Mouse (Mus musculus): ENCODE measurements around the gene Relt. TPM values are rescaled to one million over a fixed set of nuclear protein-coding genes. Genes with fewer than 3 reads are reported as not detected.

The Relt gene
- polyA plus RNA-seq, 1 experiment from 2014 or later = 4.4 TPM

DNA sequence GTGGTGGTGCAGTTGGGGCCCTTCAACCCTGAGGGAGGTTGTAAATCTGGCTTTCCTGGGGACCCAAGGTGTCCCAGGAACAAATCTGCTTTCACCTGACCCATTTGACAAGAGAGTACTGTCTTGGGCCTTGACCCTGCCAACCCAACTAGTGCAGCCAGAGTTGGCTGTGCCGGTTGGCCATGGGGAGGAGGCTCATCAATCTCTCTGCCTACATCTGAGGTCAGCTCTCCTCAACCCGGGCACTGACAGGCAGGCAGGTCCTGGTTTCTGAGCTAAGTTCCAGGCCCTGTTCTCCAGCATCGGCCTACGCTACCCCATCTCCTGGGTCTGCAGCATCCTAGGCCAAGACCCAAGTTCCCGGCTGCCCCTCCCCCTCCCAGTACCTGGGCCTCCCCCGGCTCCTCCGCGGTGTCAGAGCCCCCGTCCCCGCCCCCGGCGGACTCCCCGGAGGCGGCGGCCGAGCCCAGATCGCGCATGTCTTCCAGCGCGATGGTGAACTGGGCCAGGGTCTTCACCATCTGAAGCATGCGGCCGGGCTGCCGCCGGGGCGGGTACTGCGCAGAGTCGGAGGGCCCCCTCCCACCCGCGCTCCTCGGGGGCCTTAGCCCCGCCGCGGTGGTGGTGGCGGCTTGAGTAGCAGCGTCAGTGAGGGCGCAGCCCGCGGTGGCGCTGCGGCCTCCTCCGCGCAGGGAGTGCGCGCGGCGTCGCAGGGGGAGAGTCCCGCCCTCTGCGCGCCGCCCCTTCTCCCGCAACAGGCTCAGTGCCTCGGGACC, 31.0 kb upstream of the Relt start:
- 4% methylated on average over 53 of the region's 53 CpGs for WGBS
- Histone ChIP-seq H3K9me3 (no peaks in the 10 kb centered on the region), H3K27ac (peak overlapping the region; percentile 86), H3K36me3 (peaks cover 25% of the 10 kb centered on the region), H3K4me1 (peaks cover 45% of the 10 kb centered on the region), H3K4me3 (peak overlapping the region; percentile 76), H3K27me3 (ENCODE audit: insufficient read depth, poor library complexity, severe bottlenecking) (no peaks in the 10 kb centered on the region)
- DNase-seq (ENCODE audit: low spot score) = no peak

DNA sequence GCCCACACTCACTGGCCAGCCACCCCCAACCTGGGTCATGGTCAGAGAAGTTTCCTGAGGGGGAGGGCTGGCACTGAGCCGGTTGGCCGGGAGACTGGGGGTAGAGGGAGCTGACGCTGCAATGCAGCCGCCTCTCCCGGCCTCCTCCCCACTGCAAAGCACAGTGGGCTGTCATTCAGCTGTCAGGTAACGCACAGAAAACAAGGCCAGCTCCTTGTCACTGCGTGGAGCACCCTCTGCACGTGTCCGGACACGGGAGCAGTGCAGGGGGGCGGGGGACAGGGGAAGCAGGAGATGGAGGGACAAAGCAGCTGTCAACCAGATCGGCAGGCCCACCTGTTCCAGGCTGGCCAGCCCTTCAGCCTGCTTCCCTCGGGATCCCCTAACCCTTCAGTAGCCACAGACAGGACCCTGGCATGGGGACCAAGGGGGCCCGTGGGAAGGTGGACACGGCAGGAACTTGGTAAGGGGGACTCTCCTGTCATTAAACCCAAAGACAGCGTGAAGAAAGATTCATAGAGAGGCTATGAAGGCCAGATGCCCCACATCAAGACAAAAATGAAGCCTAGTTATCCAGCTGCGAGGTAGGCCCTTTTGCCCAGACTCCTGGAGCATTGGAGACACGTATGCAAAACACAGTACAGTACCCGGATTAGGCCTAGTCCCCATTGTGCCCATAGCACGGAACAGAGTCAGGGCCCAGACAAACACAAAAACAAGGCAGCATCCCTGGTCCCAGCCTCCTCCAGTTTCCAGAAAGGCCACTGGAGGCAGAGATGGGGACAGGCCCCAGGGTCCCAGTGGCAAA, 30.2 kb upstream of the Relt start:
- no peak for DNase-seq (ENCODE audit: low spot score)
- Histone ChIP-seq H3K27ac (peak overlapping the region; percentile 86), H3K27me3 (ENCODE audit: insufficient read depth, poor library complexity, severe bottlenecking) (no peaks in the 10 kb centered on the region), H3K9me3 (no peaks in the 10 kb centered on the region), H3K4me1 (peaks cover 45% of the 10 kb centered on the region), H3K4me3 (peak overlapping the region; percentile 76), H3K36me3 (peaks cover 33% of the 10 kb centered on the region)
- 47% methylated on average over 20 of the region's 20 CpGs for WGBS

DNA sequence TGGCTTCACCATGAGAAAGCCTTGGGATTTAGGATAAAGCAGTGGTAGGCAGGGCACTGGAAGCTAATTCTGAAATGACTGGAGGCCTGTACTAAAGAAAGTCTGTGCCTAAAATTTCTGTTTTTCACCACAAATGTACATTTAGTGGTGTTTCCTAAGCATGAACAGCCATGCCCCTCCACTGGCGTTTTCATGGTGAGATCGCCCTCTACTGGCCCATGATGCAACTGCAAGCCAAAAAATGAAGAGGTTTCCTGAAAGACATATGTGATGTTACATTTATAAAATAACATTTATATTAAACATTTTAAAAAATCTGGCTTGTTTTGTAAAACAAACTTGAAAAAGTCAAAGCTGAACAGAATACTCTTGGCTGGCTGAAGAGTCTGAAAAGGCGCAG, 23.3 kb upstream of the Relt start:
- Histone ChIP-seq H3K27me3 (ENCODE audit: insufficient read depth, poor library complexity, severe bottlenecking) (no peaks in the 10 kb centered on the region), H3K4me1 (0 out of 2 replicates have a peak, but pooled peaks cover 4% of the 10 kb centered on the region), H3K27ac (no peak overlapping the region), H3K4me3 (no peak overlapping the region), H3K36me3 (peaks cover 74% of the 10 kb centered on the region), H3K9me3 (no peaks in the 10 kb centered on the region)
- WGBS = 31% methylated on average over 3 of the region's 3 CpGs
- DNase-seq (ENCODE audit: low spot score) = no peak

DNA sequence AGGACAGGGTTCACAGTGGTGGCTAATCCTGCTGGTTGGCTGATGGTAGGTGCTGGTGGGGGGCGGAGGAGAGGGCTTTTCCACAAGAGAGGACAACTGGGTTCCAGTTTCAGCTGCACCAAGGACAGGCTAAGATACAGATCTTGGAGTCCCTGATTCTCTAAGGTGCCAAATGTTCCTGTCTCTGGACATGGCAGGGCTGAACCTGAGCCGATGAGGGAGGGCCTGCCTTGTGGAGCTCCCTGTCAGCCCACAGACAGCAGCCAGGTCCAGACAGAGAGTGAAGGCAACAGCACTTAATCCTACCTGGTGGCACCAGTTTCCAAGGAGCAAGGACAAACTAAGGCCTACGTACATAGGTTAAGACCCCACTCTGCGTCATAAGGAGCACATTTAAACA, 21.2 kb upstream of the Relt start:
- Histone ChIP-seq H3K27me3 (ENCODE audit: insufficient read depth, poor library complexity, severe bottlenecking) (no peaks in the 10 kb centered on the region), H3K36me3 (peaks cover 82% of the 10 kb centered on the region), H3K27ac (no peak overlapping the region), H3K9me3 (no peaks in the 10 kb centered on the region), H3K4me1 (peaks cover 6% of the 10 kb centered on the region; the same call in 1 of the 2 replicates), H3K4me3 (no peak overlapping the region)
- 91% methylated on average over 4 of the region's 4 CpGs for WGBS
- no peak for DNase-seq (ENCODE audit: low spot score)

DNA sequence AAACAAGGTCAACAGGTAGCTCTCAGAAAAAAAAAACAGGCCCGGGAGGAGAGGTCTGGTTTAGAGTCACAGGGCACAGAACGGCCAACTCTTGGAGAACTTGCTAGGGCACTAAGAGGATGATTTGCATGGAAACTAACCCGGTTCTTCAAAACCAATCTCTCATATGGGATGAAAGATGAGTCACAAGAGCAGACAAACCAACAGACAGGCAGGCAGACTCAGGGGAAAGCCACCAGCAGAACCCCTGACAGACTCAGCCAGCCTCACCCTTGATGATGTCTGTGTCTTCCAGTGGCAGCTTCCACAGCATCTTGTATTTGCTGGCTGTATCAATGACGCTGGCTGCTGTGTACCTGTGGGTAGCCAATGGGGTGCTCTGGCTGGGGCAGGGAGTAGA, 18.7 kb upstream of the Relt start:
- H3K9me3 ChIP-seq = no peaks in the 10 kb centered on the region
- no peaks in the 10 kb centered on the region for H3K27me3 ChIP-seq (ENCODE audit: insufficient read depth, poor library complexity, severe bottlenecking)
- no peak overlapping the region for H3K27ac ChIP-seq
- peaks cover 88% of the 10 kb centered on the region for H3K36me3 ChIP-seq
- 79% methylated on average over 4 of the region's 4 CpGs for WGBS
- no peak overlapping the region for H3K4me3 ChIP-seq
- DNase-seq (ENCODE audit: low spot score) = no peak
- peaks cover 7% of the 10 kb centered on the region; the same call in 1 of the 2 replicates for H3K4me1 ChIP-seq

DNA sequence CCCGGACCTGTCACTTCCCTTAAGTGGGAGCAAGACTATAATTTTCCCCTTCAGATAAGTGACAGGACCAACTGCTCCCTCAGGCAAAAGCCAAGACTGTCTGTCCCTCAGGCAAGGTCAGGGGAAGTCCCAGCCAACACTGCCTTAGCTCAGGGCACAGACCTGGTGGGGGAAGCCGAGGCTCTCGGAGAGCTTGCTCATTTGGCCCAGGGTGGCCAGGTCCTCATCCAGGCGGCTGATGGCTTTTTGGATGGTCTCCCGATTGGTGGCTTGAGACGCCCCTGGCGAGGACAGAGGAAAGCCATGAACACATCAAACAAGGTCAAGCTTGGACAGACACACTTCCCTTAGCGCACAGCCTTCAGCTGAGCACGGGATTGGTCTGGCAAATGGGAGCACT, 18.3 kb upstream of the Relt start:
- peaks cover 93% of the 10 kb centered on the region for H3K36me3 ChIP-seq
- H3K27ac ChIP-seq = no peak overlapping the region
- no peaks in the 10 kb centered on the region for H3K27me3 ChIP-seq (ENCODE audit: insufficient read depth, poor library complexity, severe bottlenecking)
- H3K4me3 ChIP-seq = no peak overlapping the region
- peaks cover 7% of the 10 kb centered on the region; the same call in 1 of the 2 replicates for H3K4me1 ChIP-seq
- 88% methylated on average over 9 of the region's 9 CpGs for WGBS
- H3K9me3 ChIP-seq = no peaks in the 10 kb centered on the region
- DNase-seq (ENCODE audit: low spot score) = no peak

DNA sequence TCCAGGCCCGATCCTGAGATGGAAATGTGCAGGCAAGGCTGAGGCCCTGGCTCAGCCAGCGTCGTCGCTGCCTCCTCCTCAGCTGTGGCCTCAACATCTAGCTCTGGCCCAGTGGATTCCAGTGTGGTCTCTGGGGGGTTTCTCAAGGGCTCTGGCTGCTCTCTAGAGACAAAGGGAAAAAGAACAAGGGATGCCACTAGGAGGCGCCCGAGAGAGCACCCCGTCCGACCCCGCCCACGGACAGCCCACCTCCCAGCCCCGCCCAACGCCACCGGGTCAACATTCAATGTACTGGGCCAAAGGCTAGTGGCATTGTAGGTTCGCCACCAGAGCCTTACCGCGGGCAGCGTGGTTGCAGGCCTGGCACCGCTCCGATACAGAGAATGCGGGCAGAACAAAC, 16.3 kb upstream of the Relt start:
- Histone ChIP-seq H3K9me3 (no peaks in the 10 kb centered on the region), H3K4me1 (peaks cover 7% of the 10 kb centered on the region; the same call in 1 of the 2 replicates), H3K36me3 (peaks cover 99% of the 10 kb centered on the region), H3K27ac (peak overlapping the region; percentile 74), H3K27me3 (ENCODE audit: insufficient read depth, poor library complexity, severe bottlenecking) (no peaks in the 10 kb centered on the region), H3K4me3 (0 out of 2 replicates have a peak overlapping the region, but pooled peaks have one; percentile 16)
- peak; percentile 89 for DNase-seq (ENCODE audit: low spot score)
- WGBS = 21% methylated on average over 20 of the region's 20 CpGs

DNA sequence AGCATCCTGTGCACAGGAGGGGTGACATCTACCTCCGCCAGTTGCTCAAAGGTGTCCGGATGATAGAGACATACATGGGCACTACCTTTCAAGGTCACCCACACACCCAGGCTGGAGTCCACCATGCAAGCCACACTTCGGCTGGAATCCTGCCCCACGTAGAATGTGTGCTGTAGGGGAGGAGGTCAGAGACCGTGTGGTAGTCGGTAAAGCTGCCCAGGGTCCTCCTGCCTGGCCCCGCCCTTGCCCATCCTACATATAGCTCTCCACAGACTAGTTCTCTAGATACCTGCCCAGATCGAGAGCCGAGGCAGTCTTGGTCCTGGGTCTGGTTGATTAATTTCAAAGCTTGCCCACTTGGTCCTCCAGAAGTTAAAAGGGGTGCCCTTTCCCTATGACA, 13.5 kb upstream of the Relt start:
- no peaks in the 10 kb centered on the region for H3K9me3 ChIP-seq
- DNase-seq (ENCODE audit: low spot score) = no peak
- no peak overlapping the region for H3K4me3 ChIP-seq
- WGBS = 87% methylated on average over 9 of the region's 9 CpGs
- H3K36me3 ChIP-seq = peaks cover 98% of the 10 kb centered on the region
- no peak overlapping the region for H3K27ac ChIP-seq
- H3K4me1 ChIP-seq = peaks cover 9% of the 10 kb centered on the region; the same call in 1 of the 2 replicates
- H3K27me3 ChIP-seq (ENCODE audit: insufficient read depth, poor library complexity, severe bottlenecking) = no peaks in the 10 kb centered on the region

DNA sequence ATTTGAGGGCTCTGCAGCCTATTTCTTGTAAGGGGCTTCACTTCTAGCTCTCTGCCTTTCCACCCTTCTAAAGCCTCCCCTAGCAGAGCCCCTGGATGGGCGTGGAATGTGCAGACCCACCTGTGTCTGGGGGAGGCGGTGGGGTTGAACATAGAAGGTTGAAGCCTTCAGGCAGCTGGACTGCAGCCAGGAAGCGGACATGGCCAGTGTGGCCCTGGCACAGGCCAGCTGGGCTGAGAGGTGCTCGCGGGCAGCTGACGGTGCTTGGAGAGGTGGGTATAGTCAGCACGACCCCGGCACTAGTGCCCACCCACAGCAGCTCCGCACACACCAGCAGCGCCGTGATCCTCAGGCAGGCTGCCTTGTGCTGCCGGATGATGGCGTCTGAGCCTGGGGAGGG, 13.0 kb upstream of the Relt start:
- no peak overlapping the region for H3K4me3 ChIP-seq
- peak overlapping the region; percentile 17; the same call in 1 of the 2 replicates for H3K27ac ChIP-seq
- no peaks in the 10 kb centered on the region for H3K27me3 ChIP-seq (ENCODE audit: insufficient read depth, poor library complexity, severe bottlenecking)
- no peaks in the 10 kb centered on the region for H3K9me3 ChIP-seq
- H3K36me3 ChIP-seq = peaks cover 98% of the 10 kb centered on the region
- 88% methylated on average over 13 of the region's 13 CpGs for WGBS
- peaks cover 10% of the 10 kb centered on the region; the same call in 1 of the 2 replicates for H3K4me1 ChIP-seq
- DNase-seq (ENCODE audit: low spot score) = no peak

DNA sequence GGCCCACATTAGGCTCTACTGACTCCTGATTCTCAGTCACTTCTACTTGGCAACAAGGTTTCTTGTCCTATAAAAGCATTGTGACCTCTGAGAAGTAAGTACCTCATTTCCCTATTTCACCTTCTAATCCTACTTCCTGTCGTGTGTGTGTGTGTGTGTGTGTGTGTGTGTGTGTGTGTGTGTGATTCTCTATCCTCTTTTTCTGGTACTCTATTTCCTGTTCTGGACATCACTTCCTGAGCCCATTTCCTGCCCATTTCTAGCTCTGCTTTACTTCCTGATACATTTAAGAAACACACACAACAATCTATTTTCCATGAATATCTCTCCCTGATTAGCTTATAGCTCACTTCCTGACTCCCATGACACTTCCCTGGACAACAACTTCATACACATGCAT, 12.6 kb upstream of the Relt start:
- H3K27me3 ChIP-seq (ENCODE audit: insufficient read depth, poor library complexity, severe bottlenecking) = no peaks in the 10 kb centered on the region
- WGBS = 63% methylated on average over 1 of the region's 1 CpGs
- DNase-seq (ENCODE audit: low spot score) = no peak
- H3K4me3 ChIP-seq = no peak overlapping the region
- no peaks in the 10 kb centered on the region for H3K9me3 ChIP-seq
- peak overlapping the region; percentile 17; the same call in 1 of the 2 replicates for H3K27ac ChIP-seq
- H3K4me1 ChIP-seq = peaks cover 12% of the 10 kb centered on the region
- H3K36me3 ChIP-seq = peaks cover 95% of the 10 kb centered on the region

DNA sequence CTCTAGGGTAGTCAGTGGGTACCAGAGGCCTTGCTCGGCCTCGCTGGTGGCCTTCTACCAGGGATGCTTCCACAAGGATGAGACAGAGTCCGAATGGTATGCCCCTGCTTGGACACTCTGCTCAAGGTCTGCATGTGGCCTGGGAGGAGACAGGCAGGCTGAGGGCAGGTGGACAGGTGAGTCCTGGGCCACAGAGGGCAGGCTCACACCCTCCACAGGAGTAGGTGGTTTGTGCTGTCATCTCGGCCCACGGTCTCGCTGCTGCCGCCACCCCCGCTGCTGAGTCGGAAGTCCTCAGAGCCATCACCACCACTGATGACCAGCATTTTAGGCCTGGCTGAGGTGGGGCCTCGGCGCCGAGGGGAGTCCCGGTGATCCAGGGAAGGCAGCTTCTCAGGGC, 10.0 kb upstream of the Relt start:
- DNase-seq (ENCODE audit: low spot score) = no peak
- Histone ChIP-seq H3K27ac (no peak overlapping the region; the same call in 1 of the 2 replicates), H3K4me1 (peaks cover 19% of the 10 kb centered on the region), H3K27me3 (ENCODE audit: insufficient read depth, poor library complexity, severe bottlenecking) (no peaks in the 10 kb centered on the region), H3K9me3 (no peaks in the 10 kb centered on the region), H3K4me3 (no peak overlapping the region), H3K36me3 (peaks cover 69% of the 10 kb centered on the region)
- WGBS = 88% methylated on average over 13 of the region's 13 CpGs

DNA sequence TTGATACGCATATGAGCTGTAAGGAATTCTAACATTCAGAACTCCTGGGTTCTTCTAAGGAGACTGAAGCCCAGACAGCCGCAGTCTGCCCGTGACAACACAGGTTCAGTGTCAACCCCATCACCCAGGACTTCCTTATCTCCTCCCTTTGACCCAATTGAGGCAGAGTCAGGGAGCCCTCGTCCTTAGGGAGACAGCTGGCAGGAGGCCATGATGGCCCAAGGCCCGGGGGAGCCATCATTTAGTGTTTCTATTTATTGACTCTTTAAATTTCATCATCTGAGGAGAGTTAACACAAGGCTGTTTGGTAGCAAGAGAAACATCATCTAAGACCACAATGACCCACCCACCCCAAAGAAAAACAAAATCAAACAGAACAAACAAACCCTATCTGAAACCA, 8.6 kb upstream of the Relt start:
- DNase-seq (ENCODE audit: low spot score) = no peak
- H3K4me3 ChIP-seq = no peak overlapping the region
- H3K9me3 ChIP-seq = no peaks in the 10 kb centered on the region
- WGBS = 79% methylated on average over 5 of the region's 5 CpGs
- no peak overlapping the region for H3K27ac ChIP-seq
- no peaks in the 10 kb centered on the region for H3K27me3 ChIP-seq (ENCODE audit: insufficient read depth, poor library complexity, severe bottlenecking)
- peaks cover 25% of the 10 kb centered on the region for H3K4me1 ChIP-seq
- peaks cover 56% of the 10 kb centered on the region for H3K36me3 ChIP-seq

DNA sequence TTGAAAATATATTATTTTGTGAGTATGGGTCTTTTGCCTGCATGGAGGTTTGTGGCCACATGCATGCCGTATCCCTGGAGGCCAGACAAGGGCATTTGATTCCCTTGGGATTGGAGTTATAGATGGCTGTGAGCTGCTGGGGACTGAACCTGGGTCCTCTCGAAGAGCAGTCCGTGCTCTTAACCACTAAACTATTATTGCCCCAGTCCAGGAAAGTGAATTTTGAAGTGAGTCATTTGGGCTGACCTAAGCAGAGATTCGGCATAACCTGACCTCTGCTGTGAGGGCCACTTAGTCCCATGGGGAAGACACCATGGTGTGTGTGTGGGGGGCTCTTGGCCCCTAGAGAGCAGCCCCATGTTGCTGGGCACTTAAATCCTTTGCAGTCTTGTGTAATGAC, 8.1 kb upstream of the Relt start:
- WGBS = 93% methylated on average over 4 of the region's 4 CpGs
- H3K27ac ChIP-seq = no peak overlapping the region
- H3K36me3 ChIP-seq = peaks cover 50% of the 10 kb centered on the region
- DNase-seq (ENCODE audit: low spot score) = no peak
- no peaks in the 10 kb centered on the region for H3K9me3 ChIP-seq
- no peaks in the 10 kb centered on the region for H3K27me3 ChIP-seq (ENCODE audit: insufficient read depth, poor library complexity, severe bottlenecking)
- H3K4me1 ChIP-seq = peaks cover 25% of the 10 kb centered on the region
- no peak overlapping the region for H3K4me3 ChIP-seq

Measured in heart, embryonic 10.5 days (tissue).